Mouse (Mus musculus) testis, adult 2 months (tissue): Measurements from ENCODE around the gene Psmc5. TPM values are rescaled to one million over a fixed set of nuclear protein-coding genes. Genes with fewer than 3 reads are reported as not detected.

Experiments used
- H3K27ac ChIP-seq: fragments of 200-500 bp; 2 replicates; pipeline ENCODE4 v1.5.1; 2012; ENCODE audit warnings: low read depth, low read length; ENCODE audit not compliant: control insufficient read depth, insufficient read depth
- H3K27me3 ChIP-seq: fragments of 200-500 bp; 2 replicates; pipeline ENCODE4 v1.6.1; 2012; ENCODE audit warnings: mild to moderate bottlenecking, low read length, moderate library complexity; ENCODE audit not compliant: control insufficient read depth, insufficient read depth
- H3K36me3 ChIP-seq: fragments of 200-500 bp; 2 replicates; pipeline ENCODE4 v1.6.1; 2012; ENCODE audit warnings: mild to moderate bottlenecking, low read length; ENCODE audit not compliant: control insufficient read depth, insufficient read depth
- H3K4me1 ChIP-seq: fragments of 200-500 bp; 2 replicates; pipeline ENCODE4 v1.6.1; 2012; ENCODE audit warnings: low read length; ENCODE audit not compliant: control insufficient read depth, insufficient read depth
- H3K4me3 ChIP-seq: fragments of 200-500 bp; 2 replicates; pipeline ENCODE4 v1.5.1; 2012; ENCODE audit warnings: low read depth, mild to moderate bottlenecking, low read length, moderate library complexity, mixed read lengths; ENCODE audit not compliant: control insufficient read depth
- CTCF ChIP-seq: fragments of 200-500 bp; IDR thresholded peaks from 2 replicates; pipeline ENCODE4 v1.5.1; 2012; ENCODE audit warnings: low read depth, mild to moderate bottlenecking, inconsistent platforms, low read length, moderate library complexity; ENCODE audit not compliant: control insufficient read depth, insufficient read depth, insufficient replicate concordance
- POLR2A ChIP-seq: fragments of 200-500 bp; IDR thresholded peaks from 2 replicates; pipeline ENCODE4 v1.6.1; 2012; ENCODE audit warnings: low read depth, mild to moderate bottlenecking, inconsistent platforms, low read length, moderate library complexity; ENCODE audit not compliant: control insufficient read depth
- polyA plus RNA-seq: library from polyadenylated mRNA; depleted of rRNA; stranded (reverse); fragments of >200 nt; gene quantifications from 2 replicates; pipeline ENCODE4 v1.2.3, GENCODE M21; 2012

The Psmc5 gene
- polyA plus RNA-seq, 1 experiment, result 90.9 TPM

DNA sequence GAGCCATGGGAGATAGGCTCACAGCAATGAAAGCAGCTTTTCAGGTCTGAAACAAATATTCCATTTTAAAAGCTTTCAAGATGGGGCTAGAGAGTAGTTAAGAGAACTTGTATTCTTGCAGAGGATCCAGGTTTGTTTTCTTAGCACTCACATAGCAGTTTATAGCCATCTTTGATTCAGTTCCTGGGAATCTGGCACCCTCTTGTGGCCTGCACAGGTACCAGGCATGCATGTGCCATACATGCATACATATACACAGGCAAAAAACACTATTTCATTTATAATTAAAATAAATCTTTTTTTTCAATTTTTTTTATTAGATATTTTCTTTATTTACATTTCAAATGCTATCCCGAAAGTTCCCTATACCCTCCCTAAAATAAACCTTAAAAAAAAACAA is 9.1 kb upstream of the Psmc5 start:
- Histone ChIP-seq H3K4me3 (no peak overlapping the region), H3K4me1 (no peaks in the 10 kb centered on the region), H3K27me3 (no peaks in the 10 kb centered on the region), H3K36me3 (peaks cover 6% of the 10 kb centered on the region), H3K27ac (no peak overlapping the region)
- TF ChIP-seq POLR2A, result no peak
- TF ChIP-seq CTCF, result no peak

DNA sequence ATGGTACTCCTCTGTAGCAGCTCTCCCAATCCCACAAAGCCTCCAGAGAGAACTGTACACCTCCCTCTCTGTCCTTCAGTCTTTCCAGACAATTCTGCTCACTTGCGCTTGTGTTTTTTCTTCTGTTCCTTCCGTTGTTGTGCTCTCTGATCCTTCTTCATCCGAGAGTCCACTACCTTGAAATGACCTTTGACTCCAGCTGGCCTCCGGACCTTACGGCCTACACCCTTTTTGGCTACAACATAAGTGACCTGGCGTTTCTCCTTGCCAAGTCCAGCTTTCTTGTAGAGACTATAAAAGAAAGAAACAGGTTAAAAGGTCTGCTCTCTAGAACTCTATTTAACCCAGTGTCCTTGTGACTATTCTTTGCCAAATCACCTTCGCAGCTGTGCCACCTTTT is 6.6 kb upstream of the Psmc5 start:
- H3K4me1 ChIP-seq, result no peaks in the 10 kb centered on the region; the same call in 1 of the 2 replicates
- no peaks in the 10 kb centered on the region for H3K27me3 ChIP-seq
- H3K4me3 ChIP-seq, result no peak overlapping the region
- no peak overlapping the region for H3K27ac ChIP-seq
- TF ChIP-seq POLR2A (no peak), CTCF (no peak)
- peaks cover 6% of the 10 kb centered on the region for H3K36me3 ChIP-seq

- Histone ChIP-seq H3K4me3 (0 out of 2 replicates have a peak overlapping the region, but pooled peaks have one; percentile 10), H3K27ac (no peak overlapping the region; the same call in 1 of the 2 replicates), H3K4me1 (peaks cover 3% of the 10 kb centered on the region), H3K27me3 (no peaks in the 10 kb centered on the region), H3K36me3 (no peaks in the 10 kb centered on the region)
- TF ChIP-seq POLR2A (no peak), CTCF (no peak)
These were observed 1.2 kb upstream of the Psmc5 start for GRCm38 (mm10) chr11:106254767-106255166.

- no peaks in the 10 kb centered on the region for H3K36me3 ChIP-seq
- H3K4me3 ChIP-seq, result peak overlapping the region; percentile 90
- H3K27ac ChIP-seq, result peak overlapping the region; percentile 71
- TF ChIP-seq CTCF, result no peak
- TF ChIP-seq POLR2A, result no peak
- no peaks in the 10 kb centered on the region for H3K27me3 ChIP-seq
- peaks cover 3% of the 10 kb centered on the region for H3K4me1 ChIP-seq
These were observed 780 bp upstream of the Psmc5 start for GRCm38 (mm10) chr11:106255174-106255573.

- no peak for TF ChIP-seq POLR2A
- no peak for TF ChIP-seq CTCF
- Histone ChIP-seq H3K27me3 (no peaks in the 10 kb centered on the region), H3K27ac (no peak overlapping the region), H3K4me3 (peak overlapping the region; percentile 22; the same call in 1 of the 2 replicates), H3K4me1 (peaks cover 3% of the 10 kb centered on the region), H3K36me3 (no peaks in the 10 kb centered on the region)
These were observed 821 bp downstream of the Psmc5 start for GRCm38 (mm10) chr11:106256775-106257174.

- H3K27me3 ChIP-seq, result no peaks in the 10 kb centered on the region
- H3K4me3 ChIP-seq, result no peak overlapping the region
- H3K36me3 ChIP-seq, result peaks cover 3% of the 10 kb centered on the region
- H3K4me1 ChIP-seq, result peaks cover 3% of the 10 kb centered on the region; the same call in 1 of the 2 replicates
- H3K27ac ChIP-seq, result no peak overlapping the region
- no peak for TF ChIP-seq CTCF
- no peak for TF ChIP-seq POLR2A
These were observed 5.0 kb downstream of the Psmc5 start for GRCm38 (mm10) chr11:106260826-106261450.

- TF ChIP-seq POLR2A (no peak), CTCF (no peak)
- Histone ChIP-seq H3K27ac (no peak overlapping the region), H3K4me3 (no peak overlapping the region), H3K36me3 (peaks cover 3% of the 10 kb centered on the region), H3K27me3 (no peaks in the 10 kb centered on the region), H3K4me1 (peaks cover under 1% of the 10 kb centered on the region; the same call in 1 of the 2 replicates)
These were observed 8.0 kb downstream of the Psmc5 start for GRCm38 (mm10) chr11:106263963-106264362.

DNA sequence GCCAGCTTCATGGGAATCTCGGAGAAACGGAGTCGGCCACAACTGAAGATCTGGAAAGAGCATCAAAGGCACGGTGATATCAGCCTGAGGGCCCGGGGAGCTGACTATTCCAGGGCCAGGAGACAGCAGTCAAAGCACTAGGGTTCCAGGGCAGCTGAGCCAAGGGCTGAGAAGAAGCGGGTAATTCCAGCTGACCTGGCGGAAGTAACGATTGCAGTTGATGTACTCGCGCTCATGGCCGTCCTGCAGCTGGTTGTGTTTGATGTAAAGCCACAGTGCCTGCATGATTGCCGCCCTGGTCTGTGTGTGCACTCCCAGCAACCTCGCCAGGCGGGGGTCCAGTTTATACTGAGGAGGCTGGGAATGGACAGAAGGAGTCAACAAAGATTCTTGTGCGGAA is 9.0 kb downstream of the Psmc5 start:
- Histone ChIP-seq H3K27me3 (no peaks in the 10 kb centered on the region), H3K4me1 (peaks cover 4% of the 10 kb centered on the region), H3K27ac (no peak overlapping the region), H3K36me3 (peaks cover 3% of the 10 kb centered on the region), H3K4me3 (no peak overlapping the region)
- TF ChIP-seq POLR2A (no peak), CTCF (no peak)
